Mouse (Mus musculus) thymus, adult 2 months (tissue): ENCODE measurements around the gene Matk.

Experiments
- CTCF ChIP-seq: fragments of 200-500 bp; IDR thresholded peaks from 2 replicates; pipeline ENCODE4 v1.5.1; 2012; ENCODE audit warnings: mild to moderate bottlenecking, control low read depth, low read length, moderate library complexity, borderline replicate concordance; ENCODE audit not compliant: control insufficient read depth, poor library complexity, insufficient read depth; ENCODE audit errors: extremely low read depth
- POLR2A ChIP-seq: fragments of 200-500 bp; IDR thresholded peaks from 2 replicates; pipeline ENCODE4 v1.6.1; 2012; ENCODE audit warnings: mild to moderate bottlenecking, low read length, control low read depth, moderate library complexity; ENCODE audit not compliant: control insufficient read depth, poor library complexity, insufficient read depth; ENCODE audit errors: extremely low read depth

GRCm38 (mm10) chr10:81216810-81217209, 35.9 kb upstream of the Matk start:
- TF ChIP-seq POLR2A (no peak), CTCF (no peak)
